Mouse (Mus musculus) cerebellum, postnatal 10 days (tissue): ENCODE data around the gene Nol10.
"Not testable (repeated sequence)": the region's sequence is repeated elsewhere in the genome, so short reads cannot be mapped to it uniquely, and the experiment has no call there.

Source experiments
- DNase-seq, 2 experiments: peaks; one replicate each; pipeline ENCODE4 v3.0.0; 2021; ENCODE audit warnings: mixed read lengths in 2 of 2

Nol10 gene

DNA sequence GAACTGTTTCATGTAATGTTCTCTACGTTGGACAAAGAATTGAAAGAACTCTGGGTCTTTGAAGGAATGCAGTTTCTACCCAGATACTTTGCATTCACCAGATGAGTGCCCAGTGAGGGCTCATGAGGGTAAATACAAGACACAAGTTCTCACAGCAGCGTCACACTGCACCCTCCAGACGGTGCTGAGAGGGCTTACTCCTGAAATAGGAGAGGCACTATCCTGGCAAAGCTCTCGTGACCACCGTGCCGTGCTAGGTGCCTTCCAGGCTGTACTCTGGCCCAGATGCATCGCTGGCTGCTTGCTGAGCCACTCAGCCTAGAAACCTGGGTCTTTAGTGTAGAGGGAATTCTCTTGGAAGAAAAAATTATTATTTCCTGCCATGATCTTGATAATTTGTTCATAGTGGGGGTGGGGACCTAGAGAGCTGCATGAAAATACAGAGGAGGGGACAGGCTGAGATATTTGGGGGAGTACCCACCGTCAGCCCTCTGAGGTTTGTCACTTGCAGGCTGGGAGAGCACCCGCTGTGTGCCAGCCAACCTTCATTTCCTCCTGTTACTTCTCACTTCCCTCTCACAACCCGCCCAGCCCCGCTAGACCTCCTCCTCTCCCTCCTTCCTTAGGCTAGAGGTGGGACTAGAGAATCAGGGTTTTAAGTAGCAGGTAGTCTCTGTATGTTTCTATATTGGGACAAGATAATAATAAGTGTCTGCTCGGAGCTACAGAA, 63.7 kb downstream of the Nol10 start:
- DNase-seq: no peak

DNA sequence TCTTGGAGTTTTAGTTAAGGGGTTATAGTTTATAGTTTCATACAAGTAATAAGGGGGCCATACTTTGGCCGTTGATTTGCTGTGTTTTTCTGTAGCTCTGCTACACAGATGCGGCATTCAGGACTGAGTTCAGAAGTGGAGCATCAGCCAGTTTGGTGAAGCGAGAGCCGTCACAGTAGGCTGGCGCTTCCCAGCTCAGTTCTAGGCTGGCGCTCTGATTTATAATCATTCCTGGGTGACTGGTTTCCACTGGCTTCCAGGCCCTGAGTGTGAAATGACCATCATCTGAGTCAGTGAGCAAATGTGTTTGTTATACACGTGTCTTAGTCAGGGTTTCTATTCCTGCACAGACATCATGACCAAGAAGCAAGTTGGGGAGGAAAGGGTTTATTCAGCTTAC, 66.5 kb downstream of the Nol10 start:
- no peak for DNase-seq

DNA sequence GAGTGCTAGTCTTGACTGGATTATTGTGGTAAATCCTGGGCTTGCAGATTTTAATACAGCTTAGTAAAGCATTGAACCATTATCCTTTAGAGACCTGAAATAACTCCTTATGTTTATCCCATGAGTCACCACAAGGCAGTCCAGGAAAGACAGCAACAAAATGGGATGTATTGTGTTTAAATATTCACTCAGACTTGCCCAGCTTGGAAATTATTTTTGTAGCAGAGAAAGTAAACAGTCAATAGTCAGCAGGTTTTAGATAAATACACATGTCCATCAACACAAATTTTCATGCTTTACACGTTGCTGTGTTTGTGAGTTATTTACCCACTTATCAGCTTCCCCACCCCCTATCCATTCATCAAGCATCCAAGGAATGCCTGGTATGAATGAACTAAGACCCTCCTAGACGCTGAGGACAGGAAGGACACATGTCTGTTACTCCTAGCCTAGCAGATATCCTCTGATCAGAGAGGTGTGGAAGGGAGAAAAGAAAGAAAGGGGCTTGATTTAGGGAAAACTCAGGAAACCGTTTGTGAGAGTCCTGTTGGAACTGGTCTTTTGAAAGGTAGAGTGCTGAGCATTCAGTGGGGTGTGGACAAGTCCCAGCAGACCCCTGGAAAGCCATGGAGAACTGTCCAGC, 72.0 kb downstream of the Nol10 start:
- DNase-seq: no peak

DNA sequence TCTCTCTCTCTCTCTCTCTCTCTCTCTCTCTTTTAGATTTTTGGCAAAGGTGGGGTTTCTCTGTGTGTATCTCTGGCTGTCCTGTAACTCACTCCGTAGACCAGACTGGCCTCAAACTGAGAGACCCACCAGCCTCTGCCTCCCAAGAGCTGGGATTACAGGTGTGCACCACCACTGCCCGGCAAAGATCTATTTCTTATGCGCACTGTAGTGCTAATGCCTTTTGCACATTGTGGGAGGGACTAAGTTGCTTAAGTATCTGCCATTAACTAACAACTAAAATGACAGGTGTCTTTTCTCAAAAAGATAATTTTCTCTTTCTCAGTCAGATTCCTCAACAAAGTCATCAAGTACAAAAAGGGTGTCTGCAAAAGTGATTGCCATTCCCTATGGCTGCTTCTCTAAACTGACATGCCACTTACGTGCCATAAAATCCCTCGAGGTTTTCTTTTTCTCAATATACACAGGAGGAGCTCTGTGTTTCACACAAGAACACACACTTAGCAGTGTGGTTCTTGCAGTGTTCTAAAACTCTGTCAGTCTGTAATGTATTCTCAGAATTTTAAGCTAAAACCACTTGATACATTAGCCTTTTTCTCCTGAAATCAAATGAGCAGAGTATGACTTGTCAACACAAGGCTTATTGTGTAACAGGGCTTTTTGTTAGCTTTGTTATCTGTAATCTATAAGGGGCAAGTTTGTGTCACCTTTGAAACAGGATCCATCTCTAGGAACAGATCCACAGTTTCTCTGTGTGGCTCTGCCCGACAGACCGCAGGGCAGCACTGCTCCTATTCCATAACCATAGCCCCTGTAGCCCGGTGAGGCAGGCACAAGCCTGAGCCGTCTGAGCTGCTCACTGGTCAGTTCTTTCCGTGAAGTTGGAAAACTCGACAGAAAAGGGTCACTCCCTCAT, 77.3 kb downstream of the Nol10 start:
- DNase-seq: no peak

DNA sequence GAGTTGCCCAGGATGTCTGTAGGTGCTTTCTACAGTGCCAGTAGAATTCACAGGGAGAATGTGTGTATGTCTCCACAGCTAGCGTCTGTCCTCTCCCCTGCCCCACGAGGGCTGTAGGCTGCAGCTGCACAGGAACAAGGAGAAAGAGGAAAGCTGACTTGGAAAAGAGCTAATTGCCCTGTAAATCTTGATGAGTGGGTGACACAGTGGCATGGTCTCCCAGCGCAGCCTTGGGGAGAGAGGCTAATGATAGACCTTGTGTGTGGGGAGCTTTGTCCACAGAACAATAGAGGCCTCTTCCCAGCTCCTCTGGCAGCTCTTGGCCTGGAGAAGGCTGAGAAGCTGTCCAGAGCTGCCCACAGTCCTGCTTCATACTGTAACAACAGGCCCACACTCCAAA, 78.5 kb downstream of the Nol10 start:
- no peak for DNase-seq

DNA sequence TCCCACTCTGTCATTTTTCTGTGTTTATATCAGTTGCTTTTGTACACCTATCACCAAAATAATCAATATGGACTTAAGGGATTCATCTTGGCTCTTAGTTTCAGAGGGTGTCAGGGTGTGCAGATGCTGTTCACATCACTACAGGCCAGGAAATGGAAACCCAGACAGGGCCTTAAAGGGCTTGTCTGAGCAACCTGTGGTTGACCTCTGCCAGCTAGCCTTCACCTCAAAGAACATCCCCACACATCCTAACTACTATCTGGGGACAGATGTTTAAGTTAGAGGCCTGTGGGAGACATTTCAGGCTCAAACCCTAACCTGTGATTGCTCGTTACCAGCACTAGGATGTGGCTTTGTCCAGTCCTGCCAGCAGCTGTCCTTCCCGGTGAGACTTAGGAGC, 82.3 kb downstream of the Nol10 start:
- no peak for DNase-seq

DNA sequence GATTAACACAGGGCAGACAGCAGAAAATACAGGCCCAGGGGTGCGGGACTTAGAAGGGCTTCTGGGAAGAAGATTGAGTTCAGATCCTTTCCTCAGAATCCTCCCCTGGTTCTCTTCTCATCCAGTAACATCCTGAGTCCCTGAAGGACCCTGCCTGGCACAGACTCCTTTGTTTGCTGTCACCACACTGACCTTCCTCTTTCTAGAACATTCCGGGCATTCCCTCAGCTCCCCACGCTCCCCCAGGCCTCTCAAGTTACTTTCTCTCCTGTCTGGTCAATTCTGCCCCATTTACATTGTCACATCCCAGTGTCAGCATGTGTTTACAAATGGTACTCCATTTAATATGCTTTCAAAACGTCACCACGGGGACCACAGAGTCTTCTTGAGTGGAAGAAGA, 82.9 kb downstream of the Nol10 start:
- no peak for DNase-seq

DNA sequence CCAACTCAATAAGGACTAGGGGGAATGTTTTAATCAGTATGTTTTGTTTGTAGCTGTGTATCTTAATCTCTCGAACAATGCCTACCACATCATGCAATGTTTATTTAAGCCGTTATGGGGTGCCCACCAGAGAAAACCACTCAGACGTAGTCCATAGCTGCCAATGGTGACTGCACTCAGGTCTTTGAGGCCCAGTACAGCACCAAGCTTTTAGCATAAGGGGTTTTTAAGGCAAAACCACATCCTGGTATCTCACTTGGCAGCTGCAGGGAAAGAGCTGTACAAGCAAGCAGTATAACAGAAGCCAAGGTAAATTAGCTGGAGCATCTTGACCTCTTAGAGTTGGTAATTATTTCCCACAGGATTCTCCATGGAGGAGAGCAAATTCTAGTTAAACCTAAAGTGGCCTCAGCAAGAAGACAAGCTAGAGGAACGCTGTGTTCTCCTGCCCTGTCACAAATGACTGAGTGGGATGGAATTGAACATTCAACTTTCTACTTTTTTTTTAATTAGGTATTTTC, 83.6 kb downstream of the Nol10 start:
- DNase-seq: no peak

DNA sequence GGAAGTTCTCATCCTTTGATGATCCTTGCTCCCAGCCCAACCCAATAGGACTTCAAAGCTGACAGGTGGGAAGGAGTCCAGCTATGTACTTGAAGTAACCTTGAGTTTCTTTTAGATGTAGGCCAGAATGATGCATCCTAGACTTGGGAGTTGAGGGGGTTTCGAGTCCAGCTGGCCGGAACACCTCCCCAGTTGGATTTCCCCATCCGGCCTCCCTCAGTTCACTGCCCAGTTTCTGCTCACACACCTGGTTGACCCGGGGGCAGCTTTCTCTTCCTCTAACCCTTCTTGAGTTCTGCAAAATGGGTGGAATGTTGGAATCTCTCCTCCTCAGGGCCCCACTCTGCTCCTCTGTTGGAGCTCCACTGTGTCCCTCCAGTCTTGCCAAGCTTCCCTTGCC, 85.5 kb downstream of the Nol10 start:
- DNase-seq: no peak

DNA sequence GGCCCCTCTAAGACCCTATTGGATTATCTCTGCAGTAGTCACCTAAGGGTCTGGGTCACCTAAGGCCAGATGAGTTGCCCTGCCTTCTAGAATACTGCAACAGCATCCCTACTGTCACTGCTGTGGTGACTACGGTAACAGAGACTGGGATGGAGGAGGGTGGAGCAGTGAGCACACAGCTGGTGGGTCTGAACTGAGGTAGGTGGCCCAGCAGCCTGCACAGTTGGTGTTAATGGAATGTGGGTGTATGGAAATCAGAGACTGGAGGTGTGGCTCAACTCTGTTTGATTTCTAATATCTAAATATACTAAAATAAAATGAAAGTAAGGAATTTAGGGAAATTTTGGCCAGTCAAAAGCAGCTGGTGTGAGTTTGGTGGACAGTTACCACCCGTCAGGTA, 88.2 kb downstream of the Nol10 start:
- DNase-seq: no peak

DNA sequence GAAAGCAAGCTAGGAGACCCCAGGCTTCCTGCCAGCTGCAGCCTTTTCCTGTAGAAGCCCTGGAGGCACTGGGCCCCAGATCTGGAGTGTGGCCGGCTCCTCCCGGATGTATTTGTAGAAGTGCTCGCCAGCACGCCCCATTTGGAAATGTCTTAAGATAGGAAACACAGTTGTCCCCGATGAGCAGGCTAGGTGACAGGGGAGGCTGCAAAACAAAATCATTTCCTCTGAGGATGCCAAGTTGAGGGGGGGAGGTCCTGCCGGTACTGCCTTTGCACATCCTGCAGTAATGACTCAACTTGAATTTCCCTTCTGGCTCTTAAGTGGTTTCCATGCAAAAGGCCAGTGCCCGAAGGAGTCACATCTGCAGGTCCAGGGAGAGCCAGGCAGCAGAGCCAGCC, 92.0 kb downstream of the Nol10 start:
- peak; percentile 28 to 30 for DNase-seq

DNA sequence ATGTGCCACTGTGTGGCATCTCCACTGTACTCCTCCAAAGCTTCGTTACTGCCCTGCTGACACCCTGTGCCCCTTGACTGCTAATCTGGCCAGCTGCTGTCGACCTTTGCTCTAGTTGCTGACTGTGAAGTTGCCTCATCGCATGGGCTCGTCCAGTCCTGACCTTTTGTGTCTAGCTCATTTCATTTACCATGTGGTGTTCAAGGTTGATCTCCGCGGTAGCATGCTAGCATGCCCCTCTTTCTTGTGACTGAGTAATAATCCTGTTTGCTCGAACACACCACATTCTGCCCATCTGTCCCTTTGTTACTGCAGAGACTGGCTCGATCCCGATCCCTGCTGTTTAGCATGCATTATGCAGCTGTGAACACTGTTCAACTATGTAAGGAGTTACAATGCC, 93.2 kb downstream of the Nol10 start:
- no peak for DNase-seq

DNA sequence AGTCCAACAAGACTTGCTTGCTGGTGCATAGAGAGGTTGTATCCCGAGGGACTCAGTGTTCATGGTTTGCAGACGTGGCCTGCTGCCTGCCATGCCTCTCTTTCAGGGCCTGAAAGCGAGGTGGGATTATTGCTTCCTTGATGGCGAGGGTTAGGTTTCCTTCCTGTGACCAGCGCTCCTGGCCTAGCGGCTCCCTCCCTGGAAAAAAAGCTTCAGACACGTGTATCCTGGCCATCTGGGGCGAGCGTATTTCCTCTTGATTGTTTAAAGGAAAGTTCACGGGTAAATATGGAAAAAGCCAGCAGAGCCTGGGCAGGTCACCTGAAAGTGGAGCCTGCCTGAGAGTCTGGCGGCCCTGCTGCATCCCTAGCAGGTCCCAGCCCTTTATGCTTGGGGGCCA, 96.1 kb downstream of the Nol10 start:
- DNase-seq: no peak

DNA sequence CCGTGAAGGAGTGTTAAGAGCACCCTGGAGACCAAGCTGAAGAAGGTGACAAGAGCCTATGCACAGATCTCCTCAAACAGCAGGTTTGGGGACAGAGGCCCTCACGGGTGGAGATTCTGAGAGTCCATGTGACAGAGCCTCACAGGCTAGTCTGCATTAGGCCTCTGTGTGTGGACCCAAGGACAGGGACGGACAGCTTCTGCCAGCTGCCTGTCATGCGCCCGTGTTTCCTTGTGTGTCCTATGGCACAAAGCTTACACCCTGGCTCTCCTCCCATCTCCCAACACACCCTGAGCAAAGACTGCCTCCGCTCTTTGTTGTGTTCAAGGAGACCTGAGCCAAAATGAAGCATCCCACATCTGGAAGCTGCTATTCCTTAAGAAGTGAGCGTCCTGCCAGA, 97.0 kb downstream of the Nol10 start:
- DNase-seq: no peak

DNA sequence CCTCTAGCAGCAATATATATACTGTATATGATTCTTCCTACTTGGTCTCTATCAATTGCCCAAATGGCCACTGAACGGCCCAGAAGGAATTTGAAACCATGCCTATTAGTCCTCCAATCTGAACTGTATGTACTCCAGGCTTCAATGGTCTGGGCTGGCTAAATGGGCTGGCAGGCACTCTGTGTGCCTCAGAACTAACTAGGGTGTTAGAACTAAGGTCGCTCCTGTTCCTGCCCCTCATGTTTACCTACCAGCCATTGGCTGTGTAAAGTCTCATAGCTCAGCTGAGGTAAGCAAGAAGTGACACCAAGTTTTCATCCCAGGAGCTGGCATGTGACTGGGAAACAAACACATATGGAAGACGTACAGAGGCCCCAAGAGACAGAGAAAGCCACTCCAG, 100.5 kb downstream of the Nol10 start:
- no peak for DNase-seq

DNA sequence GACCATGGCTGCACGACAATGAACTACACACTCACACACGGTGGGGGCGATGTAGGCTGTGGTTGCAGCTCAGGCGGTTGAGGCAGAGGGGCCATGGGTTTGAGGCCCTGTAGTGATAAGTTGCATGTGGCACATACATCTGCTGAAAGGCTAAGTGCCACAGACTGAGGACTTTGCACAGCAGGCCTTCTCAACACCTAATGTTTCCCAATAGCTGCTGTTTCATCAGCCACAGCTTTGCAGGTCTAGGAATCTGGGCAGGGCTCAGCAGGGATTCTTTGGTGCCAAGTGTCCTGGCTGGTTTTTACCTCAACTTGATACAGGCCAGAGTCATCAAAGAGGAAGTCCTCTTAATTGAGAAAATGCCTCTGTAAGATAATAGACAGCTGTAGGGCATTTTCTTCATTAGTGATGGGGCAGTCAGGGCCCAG, 101.4 kb downstream of the Nol10 start:
- no peak for DNase-seq

DNA sequence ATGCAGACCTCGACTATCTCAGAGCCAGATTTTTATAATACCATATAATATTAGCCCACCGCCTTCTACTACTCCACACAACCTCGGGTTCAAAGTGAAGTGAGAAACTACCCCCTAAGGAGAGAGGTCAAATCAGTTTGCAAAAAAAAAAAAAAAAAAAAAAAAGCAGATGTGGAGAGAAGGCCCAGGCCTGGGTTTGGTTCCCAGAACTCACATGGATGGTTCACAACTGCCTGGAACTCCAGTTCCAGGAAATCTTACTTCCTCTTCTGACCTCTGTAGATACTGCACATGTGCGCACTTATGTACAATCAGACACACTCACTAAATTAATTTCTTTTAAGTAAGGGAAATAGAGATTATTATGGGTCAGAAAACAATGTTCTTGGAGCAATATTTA, 102.2 kb downstream of the Nol10 start:
- no peak for DNase-seq

DNA sequence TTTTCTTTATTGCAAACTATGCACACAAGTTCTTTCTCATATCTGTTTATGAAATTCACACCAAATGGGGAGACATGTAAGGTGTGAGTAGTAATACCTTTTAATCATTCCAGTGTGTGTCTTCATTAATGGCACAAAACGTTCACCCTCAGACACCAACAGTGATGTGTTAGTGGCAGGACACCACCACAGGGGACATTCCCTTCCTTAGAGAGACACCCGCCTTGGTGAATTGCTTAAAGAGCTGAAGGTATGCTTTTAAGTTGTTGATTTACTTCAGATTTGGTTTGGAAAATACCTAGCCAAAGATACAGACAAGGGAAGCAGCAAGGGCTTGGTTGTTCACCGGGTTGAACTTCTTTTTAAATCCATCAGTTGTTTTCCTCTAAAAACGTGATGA, 102.7 kb downstream of the Nol10 start:
- DNase-seq: no peak

DNA sequence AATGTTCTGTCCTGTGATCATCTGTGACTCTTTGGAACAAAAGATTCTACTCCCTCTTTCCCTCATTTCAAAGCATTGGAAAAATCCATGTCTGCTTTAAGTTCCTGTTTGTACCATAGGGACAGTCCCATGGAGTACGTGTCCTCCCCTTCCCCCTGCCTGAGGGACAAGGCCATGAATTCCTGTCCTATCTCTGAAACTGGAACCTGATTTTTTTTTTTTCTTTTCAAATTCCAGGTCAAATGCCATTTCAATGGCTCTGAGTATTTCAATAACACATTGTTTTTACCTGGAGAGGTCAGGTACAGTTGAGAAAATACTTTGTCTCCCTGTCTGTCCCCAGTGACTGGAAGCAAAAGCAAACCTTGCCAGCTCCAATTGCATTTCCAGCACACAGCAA, 104.0 kb downstream of the Nol10 start:
- DNase-seq: no peak

DNA sequence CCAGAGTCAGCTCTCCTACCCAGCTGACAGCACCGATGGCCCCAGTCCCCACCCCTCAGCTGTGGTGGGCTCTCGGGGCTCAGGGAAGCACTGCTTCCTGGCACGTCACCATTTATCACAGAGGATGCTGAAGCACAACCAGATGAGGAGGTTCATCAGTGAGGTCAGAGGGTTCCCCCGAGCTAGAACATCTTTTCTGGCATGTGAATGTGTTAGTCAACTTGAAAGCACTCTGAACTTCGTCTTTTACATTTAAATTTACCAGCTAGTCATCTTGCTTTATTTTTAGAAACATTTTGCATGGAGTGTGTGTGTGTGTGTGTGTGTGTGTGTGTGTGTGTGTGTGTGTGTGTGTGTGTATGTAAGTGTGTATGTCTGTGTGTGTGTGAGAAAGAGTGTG, 105.7 kb downstream of the Nol10 start:
- DNase-seq: no peak

DNA sequence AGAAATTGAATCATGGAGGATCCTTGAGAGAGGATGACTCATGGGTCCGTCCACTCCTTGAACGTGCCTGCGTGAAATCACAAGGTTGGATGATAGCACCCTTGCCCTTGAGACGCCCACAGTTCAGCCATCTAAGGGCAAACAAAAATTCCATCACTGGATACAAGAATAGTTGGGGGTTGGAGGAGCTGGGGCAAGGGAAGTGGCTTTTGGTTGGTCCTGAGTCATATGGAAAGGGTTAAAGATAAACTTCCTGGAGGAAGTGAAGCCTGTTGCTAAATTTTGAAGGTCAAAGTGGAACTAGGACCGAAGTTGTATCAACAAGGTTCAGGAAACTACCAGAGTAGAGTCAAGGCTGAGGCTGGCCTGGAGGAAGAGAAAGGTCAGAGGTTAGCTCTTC, 106.8 kb downstream of the Nol10 start:
- DNase-seq: no peak

DNA sequence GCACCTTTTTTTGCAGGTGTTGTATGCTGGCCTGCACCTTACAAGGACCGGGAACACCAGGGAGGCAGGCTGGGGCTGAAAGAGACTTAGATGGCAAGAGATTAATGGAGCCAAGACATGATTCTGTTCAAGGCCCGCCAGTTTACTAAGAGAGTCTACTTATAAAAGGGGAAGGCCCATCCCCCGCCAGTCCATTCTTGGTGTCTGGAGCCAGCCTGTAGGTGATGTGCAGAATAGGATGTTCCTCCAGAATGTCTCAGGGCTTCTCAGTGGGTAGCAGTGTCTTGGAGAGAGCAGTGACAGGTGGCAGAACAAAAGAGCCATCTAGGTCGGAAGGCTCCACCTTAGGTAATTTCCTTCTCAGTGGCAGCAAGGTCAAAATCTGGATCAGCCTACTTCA, 111.0 kb downstream of the Nol10 start:
- DNase-seq: not testable (repeated sequence)

DNA sequence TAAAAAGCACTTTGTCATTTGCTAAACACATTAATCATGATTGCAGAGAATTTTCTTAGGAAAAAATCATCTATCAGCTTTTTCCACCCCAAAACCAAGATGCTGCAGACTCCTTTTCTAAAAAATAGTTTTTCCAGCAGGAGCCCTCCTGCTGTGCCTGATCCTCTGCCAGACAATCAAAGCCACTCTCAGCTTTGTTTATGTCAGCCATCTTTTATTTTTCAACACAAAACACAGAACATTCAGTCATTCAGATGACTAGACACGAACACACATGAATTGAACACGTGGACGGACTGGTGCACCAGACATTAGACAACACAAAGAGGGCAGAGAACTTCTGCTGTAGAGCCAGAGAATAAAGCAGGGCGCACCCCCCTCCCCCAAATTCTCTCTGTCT, 115.4 kb downstream of the Nol10 start:
- DNase-seq: peak; percentile 24 to 35

DNA sequence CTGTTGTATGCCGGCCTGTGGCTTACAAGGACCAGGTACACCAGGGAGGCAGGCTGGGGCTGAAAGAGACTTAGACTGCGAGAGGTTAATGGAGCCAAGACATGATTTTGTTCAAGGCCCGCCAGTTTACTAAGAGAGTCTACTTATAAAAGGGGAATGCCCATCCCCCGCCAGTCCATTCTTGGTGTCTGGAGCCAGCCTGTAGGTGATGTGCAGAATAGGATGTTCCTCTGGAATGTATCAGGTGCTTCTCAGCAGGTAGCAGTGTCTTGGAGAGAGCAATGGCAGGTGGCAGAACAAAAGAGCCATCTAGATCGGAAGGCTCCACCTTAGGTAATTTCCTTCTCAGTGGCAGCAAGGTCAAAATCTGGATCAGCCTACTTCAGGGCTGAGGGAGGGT, 116.3 kb downstream of the Nol10 start:
- DNase-seq: not testable (repeated sequence)
